Mouse (Mus musculus) left cerebral cortex, adult 2 months (tissue): Measurements from ENCODE around the gene Olfr569. TPM values are rescaled to one million over a fixed set of nuclear protein-coding genes. Genes with fewer than 3 reads are reported as not detected.

Experiments used
- DNase-seq, 2 experiments: peaks; one replicate each; pipeline ENCODE4 v3.0.0; 2021 to 2022; ENCODE audit warnings: low spot score in 2 of 2, mixed read lengths in 1 of 2; ENCODE audit errors: extremely low spot score in 1 of 2
- H3K27ac ChIP-seq: fragments of 200-600 bp; 2 replicates; pipeline ENCODE4 v1.8.1; 2022
- H3K4me3 ChIP-seq: fragments of 200-600 bp; 2 replicates; pipeline ENCODE4 v1.8.1; 2022
- CTCF ChIP-seq: fragments of 200-600 bp; IDR thresholded peaks from 2 replicates; pipeline ENCODE4 v1.8.1; 2022; ENCODE audit warnings: antibody characterized with exemption, mild to moderate bottlenecking, moderate library complexity
- intact Hi-C: fragments of 180-260 bp; cut with DNase I; formaldehyde crosslinking; loops from one replicate; pipeline ENCODE4 v1.15.1; 2025
- long read RNA-seq, 2 experiments: library from polyadenylated mRNA; stranded (forward); transcript quantifications; one replicate each; pipeline ENCODE4 v2.0.0; 2021; ENCODE audit warnings: borderline mapping rate in 2 of 2
- total RNA-seq, 2 experiments: library from RNA; stranded (reverse); gene quantifications; 2 replicates each; pipeline ENCODE4 v1.2.3; 2021

Gene Olfr569
- not detected for total RNA-seq
- long read RNA-seq, experiment 1: 0 reads
- long read RNA-seq, experiment 2: 0 reads

- H3K27ac ChIP-seq: no peak within 1 kb of the TSS
- DNase-seq: no peak
- intact Hi-C loops: no loop called here
- TF ChIP-seq CTCF: no peak
- no peak within 1 kb of the TSS for H3K4me3 ChIP-seq
Observed at GRCm38 (mm10) chr7:102890782-102891181, at the start of gene Olfr569. Gene Olfr569 (minus strand): TSS chr7:102890882.

GRCm38 (mm10) chr7:102927105-102927504 lies 36.4 kb upstream of the Olfr569 start:
- H3K27ac ChIP-seq: no peak overlapping the region

GRCm38 (mm10) chr7:102924109-102924508 lies 33.4 kb upstream of the Olfr569 start, which contains the start of gene Olfr572:
Gene Olfr572 (plus strand): TSS chr7:102924409.
- TF ChIP-seq CTCF: no peak
- Histone ChIP-seq H3K4me3 (no peak within 1 kb of the TSS), H3K27ac (no peak within 1 kb of the TSS)
- DNase-seq: no peak
- intact Hi-C loops: no loop called here

More at GRCm38 (mm10) chr7:102927105-102927504, 36.4 kb upstream of the Olfr569 start:
- DNase-seq: no peak
- intact Hi-C loops: no loop called here
- no peak overlapping the region for H3K4me3 ChIP-seq
- no peak for TF ChIP-seq CTCF

- DNase-seq: no peak
- Histone ChIP-seq H3K27ac (no peak overlapping the region), H3K4me3 (no peak overlapping the region)
- intact Hi-C loops: loop anchor here (1.0 to 2.0 kb wide), 3 partner anchors 224 to 406 kb away; partner anchors contain the start of genes Olfr556 and Olfr557
- TF ChIP-seq CTCF: peak; percentile 66
Observed at GRCm38 (mm10) chr7:102919632-102920031, 28.9 kb upstream of the Olfr569 start.

GRCm38 (mm10) chr7:102917032-102917875 lies 26.6 kb upstream of the Olfr569 start, which contains the start of gene Olfr571:
Gene Olfr571 (minus strand): TSS chr7:102917536.
- no peak for TF ChIP-seq CTCF
- no peak within 1 kb of the TSS for H3K4me3 ChIP-seq

GRCm38 (mm10) chr7:102916405-102916804 lies 25.7 kb upstream of the Olfr569 start:
- no peak overlapping the region for H3K27ac ChIP-seq
- no peak for DNase-seq
- H3K4me3 ChIP-seq: no peak overlapping the region
- intact Hi-C loops: no loop called here
- TF ChIP-seq CTCF: no peak

More at GRCm38 (mm10) chr7:102917032-102917875, 26.6 kb upstream of the Olfr569 start, which contains the start of gene Olfr571:
- intact Hi-C loops: no loop called here
- no peak within 1 kb of the TSS for H3K27ac ChIP-seq
- no peak for DNase-seq

GRCm38 (mm10) chr7:102915261-102915660 lies 24.6 kb upstream of the Olfr569 start:
- intact Hi-C loops: no loop called here
- no peak overlapping the region for H3K4me3 ChIP-seq
- no peak for DNase-seq
- no peak overlapping the region for H3K27ac ChIP-seq
- no peak for TF ChIP-seq CTCF

- DNase-seq: no peak
- intact Hi-C loops: no loop called here
- no peak within 1 kb of the TSS for H3K4me3 ChIP-seq
- TF ChIP-seq CTCF: no peak
- H3K27ac ChIP-seq: no peak within 1 kb of the TSS
Observed at GRCm38 (mm10) chr7:102876822-102877221, 13.9 kb downstream of the Olfr569 start, which contains the start of gene Olfr568. Gene Olfr568 (plus strand): TSS chr7:102877122.

GRCm38 (mm10) chr7:102858665-102859064 lies 32.0 kb downstream of the Olfr569 start, which contains the start of gene Olfr566:
Gene Olfr566 (minus strand): TSS chr7:102858765.
- TF ChIP-seq CTCF: no peak
- DNase-seq: no peak
- Histone ChIP-seq H3K4me3 (no peak within 1 kb of the TSS), H3K27ac (no peak within 1 kb of the TSS)
- intact Hi-C loops: loop anchor here (5.0 kb wide), 1 partner anchor 194 kb away; the partner anchor contains the start of gene Olfr583

GRCm38 (mm10) chr7:102855807-102856206 lies 34.9 kb downstream of the Olfr569 start:
- DNase-seq: no peak
- no peak overlapping the region for H3K4me3 ChIP-seq
- intact Hi-C loops: loop anchor here (5.0 kb wide), 1 partner anchor 196 kb away; the partner anchor contains the start of gene Olfr583
- H3K27ac ChIP-seq: no peak overlapping the region
- no peak for TF ChIP-seq CTCF

Other genes with a start within 250 kb of the Olfr569 start
- gene Olfr555, start 232.1 kb downstream of the Olfr569 start, total RNA-seq: not detected
- not detected for gene Olfr556, start 226.0 kb downstream of the Olfr569 start, total RNA-seq
- gene Trim68, start 203.6 kb downstream of the Olfr569 start, total RNA-seq: 1 to 10 TPM; 4.9 to 6.2 TPM
- under 1 TPM in 1 of 2 experiments, not detected in 1; 0.21 TPM for gene Olfr557, start 195.0 kb downstream of the Olfr569 start, total RNA-seq
- under 1 TPM; 0.21 to 0.25 TPM for gene Olfr558, start 188.7 kb downstream of the Olfr569 start, total RNA-seq
- not detected for gene Olfr33, start 171.8 kb downstream of the Olfr569 start, total RNA-seq
- gene Olfr559, start 163.4 kb downstream of the Olfr569 start, total RNA-seq: not detected
- under 1 TPM in 1 of 2 experiments, not detected in 1; 0.16 TPM for gene Olfr560, start 131.5 kb downstream of the Olfr569 start, total RNA-seq
- gene Olfr78, start 131.4 kb downstream of the Olfr569 start, total RNA-seq: 1 to 10 TPM in 1 of 2 experiments, under 1 TPM in 1; 0.88 to 1.0 TPM
- not detected for gene Olfr561, start 119.7 kb downstream of the Olfr569 start, total RNA-seq
- gene Olfr564, start 87.4 kb downstream of the Olfr569 start, total RNA-seq: not detected
- not detected for gene Olfr566, start 32.1 kb downstream of the Olfr569 start, total RNA-seq
- not detected for gene Olfr568, start 13.8 kb downstream of the Olfr569 start, total RNA-seq
- not detected for gene Olfr570, start 3.7 kb upstream of the Olfr569 start, total RNA-seq
- not detected for gene Olfr571, start 26.7 kb upstream of the Olfr569 start, total RNA-seq
- not detected for gene Olfr572, start 33.5 kb upstream of the Olfr569 start, total RNA-seq
- gene Olfr573-ps1, start 51.7 kb upstream of the Olfr569 start, total RNA-seq: not detected
- not detected for gene Olfr574, start 57.6 kb upstream of the Olfr569 start, total RNA-seq
- not detected for gene Olfr575, start 67.9 kb upstream of the Olfr569 start, total RNA-seq
- gene Olfr576, start 71.8 kb upstream of the Olfr569 start, total RNA-seq: not detected
- gene Olfr577, start 85.1 kb upstream of the Olfr569 start, total RNA-seq: not detected
- not detected for gene Olfr578, start 98.4 kb upstream of the Olfr569 start, total RNA-seq
- not detected for gene Olfr582, start 147.1 kb upstream of the Olfr569 start, total RNA-seq
- not detected for gene Olfr583, start 160.4 kb upstream of the Olfr569 start, total RNA-seq
- not detected for gene Olfr584, start 191.0 kb upstream of the Olfr569 start, total RNA-seq
- gene Olfr585, start 206.8 kb upstream of the Olfr569 start, total RNA-seq: not detected
- not detected for gene Olfr586, start 234.8 kb upstream of the Olfr569 start, total RNA-seq
- not detected for gene Olfr588-ps1, start 250.0 kb upstream of the Olfr569 start, total RNA-seq